9 mouse cellular contexts compared by ENCODE assay signal in the genomic region with DNA sequence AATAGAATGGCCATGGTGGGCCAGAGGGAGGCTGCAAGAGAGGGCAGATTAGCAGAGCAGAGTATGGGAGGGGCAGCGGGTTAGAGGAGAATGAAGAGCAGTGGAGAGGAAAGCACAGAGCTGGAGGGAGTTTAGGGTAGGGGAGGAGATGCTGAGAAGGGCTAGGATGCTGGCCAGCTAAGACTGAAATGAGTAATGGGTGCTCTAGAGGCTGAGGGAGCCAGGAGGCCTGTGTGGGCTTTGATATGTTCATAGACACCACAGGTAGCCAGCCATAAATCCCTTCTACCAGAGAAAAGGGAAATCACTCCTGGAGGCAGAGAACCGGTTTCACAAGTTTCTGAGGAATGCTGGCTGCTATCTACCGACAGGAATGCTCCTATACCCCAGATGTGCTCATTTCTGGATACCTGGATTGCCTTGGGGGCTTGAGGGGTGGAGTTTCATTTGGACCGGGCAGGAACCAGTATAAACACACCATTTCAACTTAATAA. TPM values are rescaled to one million over a fixed set of nuclear protein-coding genes. Genes with fewer than 3 reads are reported as not detected.
DNase-seq lines count a peak whose midpoint lies in the region; ATAC-seq and TF ChIP-seq lines count a peak whose summit lies in the region.
"Had no signal": no experiment of that assay in that cellular context is flagged by ENCODE, and none has a peak within 500 bp of the region (broad histone marks: within the 10 kb centered on the region; RNA-seq: fewer than 3 reads in every experiment).

No protein-coding gene starts in this region.

- no peak for TF ChIP-seq POLR2A in cortical plate, adult 2 months (IDR thresholded peaks at IDR 0.05; ENCODE audit: extremely low read depth, insufficient read depth, low read length)

- no peak overlapping the region for H3K9ac ChIP-seq in intestine, postnatal 0 days (ENCODE audit: low read depth, low read length)

- peak overlapping the region; percentile 24 for H3K4me2 ChIP-seq in intestine, postnatal 0 days (replicated peaks; ENCODE audit: low read depth)

- ATAC-seq in frontal cortex, adult (ENCODE audit: low TSS enrichment): peak; percentile 31; the same call in 1 of the 2 replicates
- ATAC-seq in intestine, postnatal 0 days: 0 out of 2 replicates have a peak, but pooled peaks have one; percentile 38

- no peaks in the 10 kb centered on the region for H3K27me3 ChIP-seq in intestine, postnatal 0 days (replicated peaks; ENCODE audit: control insufficient read depth, insufficient read depth, low read length)

- DNase-seq in frontal cortex, postnatal 10 days (ENCODE audit: low spot score in 2 of 2): no peak
- peak; percentile 48 for DNase-seq in lung, postnatal 25 days (ENCODE audit: low spot score)
- no peak for DNase-seq in thymus, postnatal 4 days
- DNase-seq in adrenal gland, postnatal 25 days: no peak
- DNase-seq in layer of hippocampus, postnatal 14 days (ENCODE audit: low spot score in 2 of 2): no peak

- no peaks in the 10 kb centered on the region for H3K36me3 ChIP-seq in intestine, postnatal 0 days (ENCODE audit: control insufficient read depth, insufficient read depth)

- peaks cover 8% of the 10 kb centered on the region for H3K4me1 ChIP-seq in cortical plate, adult 2 months (ENCODE audit: control insufficient read depth, insufficient read depth, low read length)
- peaks cover 4% of the 10 kb centered on the region for H3K4me1 ChIP-seq in intestine, postnatal 0 days (replicated peaks; ENCODE audit: control insufficient read depth, insufficient read depth, low read length)

- WGBS in intestine, postnatal 0 days: 14% methylated on average over 4 of the region's 4 CpGs

- no peak for TF ChIP-seq CTCF in cortical plate, adult 2 months (IDR thresholded peaks at IDR 0.05; ENCODE audit: extremely low read depth, insufficient read depth, low read length)
- TF ChIP-seq CTCF in intestine, postnatal 0 days (IDR thresholded peaks at IDR 0.05; ENCODE audit: low read depth): no peak

- peak overlapping the region; percentile 86 for H3K27ac ChIP-seq in cortical plate, adult 2 months (ENCODE audit: insufficient read depth, low read length)
- H3K27ac ChIP-seq in intestine, postnatal 0 days (ENCODE audit: low read depth, low read length): no peak overlapping the region

- H3K9me3 ChIP-seq in intestine, postnatal 0 days (ENCODE audit: control insufficient read depth): no peaks in the 10 kb centered on the region

- no peak overlapping the region for H3K4me3 ChIP-seq in cortical plate, adult 2 months (ENCODE audit: insufficient read depth, low read length)
- no peak overlapping the region for H3K4me3 ChIP-seq in intestine, postnatal 0 days (ENCODE audit: low read depth, low read length)
- H3K4me3 ChIP-seq: myocyte had no signal

RNA-seq across cellular contexts. Expression of a gene that starts 13.2 kb away (rescaled TPM):
- 108 and 119 TPM in 2 replicates for polyA plus RNA-seq in cortical plate, adult 2 months (2012; rRNA removed)
- polyA plus RNA-seq in intestine, postnatal 0 days (2015; fragmentation: Nextera tagmentation; extraction: Ambion mirVana): 5.0 and 5.6 TPM in 2 replicates
- total RNA-seq in adrenal gland, postnatal 25 days (2021): 6.3 and 8.0 TPM in 2 replicates
- 100 to 1,000 TPM; 206 to 222 TPM for total RNA-seq in layer of hippocampus, postnatal 14 days (2021)

RNA-seq across cellular contexts. Expression of a gene that starts 13.8 kb away (rescaled TPM):
- polyA plus RNA-seq in cortical plate, adult 2 months (2012; rRNA removed): 25.3 and 25.9 TPM in 2 replicates
- polyA plus RNA-seq in intestine, postnatal 0 days (2015; fragmentation: Nextera tagmentation; extraction: Ambion mirVana): 9.9 and 10.2 TPM in 2 replicates
- 35.4 and 37.4 TPM in 2 replicates for total RNA-seq in adrenal gland, postnatal 25 days (2021)
- total RNA-seq in layer of hippocampus, postnatal 14 days (2021): 10 to 100 TPM; 48.5 to 51.2 TPM

Comparison
In these comparisons a context has a peak if more than half of its experiments do, and no peak if none do; other contexts are left out.
1. RNA of a gene that starts 13.2 kb away (total RNA-seq): 206 to 222 TPM in layer of hippocampus, postnatal 14 days; 6.3 to 8.0 TPM in adrenal gland, postnatal 25 days; every median in the first group is over 10 times any median in the second.